Mouse (Mus musculus) spleen, adult 2 months (tissue): ENCODE measurements around the gene Dnmt3l.

Experiments used
- CTCF ChIP-seq: fragments of 200-500 bp; IDR thresholded peaks from 2 replicates; pipeline ENCODE4 v1.5.1; 2011; ENCODE audit warnings: mild to moderate bottlenecking, inconsistent platforms; ENCODE audit not compliant: insufficient read depth, insufficient read length, insufficient replicate concordance; ENCODE audit errors: extremely low read depth
- POLR2A ChIP-seq: fragments of 200-500 bp; IDR thresholded peaks from 2 replicates; pipeline ENCODE4 v1.6.1; 2011; ENCODE audit warnings: low read depth, low read length, inconsistent platforms

DNA sequence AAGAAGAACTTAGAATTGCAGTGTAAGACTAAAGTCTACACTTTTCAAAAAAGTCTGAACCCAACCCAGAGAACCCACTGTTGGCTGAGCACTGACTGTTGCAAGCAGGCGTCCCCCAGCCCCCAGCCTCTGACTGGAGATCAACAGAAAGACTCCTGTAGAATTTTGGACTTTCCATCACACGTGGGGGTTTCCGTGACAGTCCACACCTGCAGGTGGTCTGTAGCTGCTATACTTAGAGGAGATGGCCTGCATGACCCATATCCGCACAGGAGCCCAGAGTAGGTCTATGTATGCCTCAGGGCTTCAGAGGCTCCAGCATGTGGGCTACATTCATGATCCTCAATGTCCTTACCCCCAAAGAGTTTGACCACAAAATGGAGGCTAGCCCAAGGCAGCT lies 4.6 kb downstream of the Dnmt3l start:
- no peak for TF ChIP-seq POLR2A
- no peak for TF ChIP-seq CTCF
